Mouse (Mus musculus) lung, postnatal 0 days (tissue): ENCODE measurements at regions not wholly inside any gene's neighbourhood (a gene's known extent, or its start where the extent isn't known, plus 50 kb on each side); places are given as distances from the start of the nearest gene placed in this dataset.
A peak's percentile ranks its signal among the peaks of the same experiment; 100 is the strongest.
"Not testable (repeated sequence)": the region's sequence is repeated elsewhere in the genome, so short reads cannot be mapped to it uniquely, and the experiment has no call there.

ENCODE experiments used
- ATAC-seq: fragments of 200-750 bp; cut with Nextera tagmentation; 2 replicates; pipeline ENCODE4 v1.8.0; 2017; ENCODE audit warnings: moderate library complexity
- DNase-seq: peaks from one replicate; pipeline ENCODE4 v3.0.0-alpha.2; 2016; ENCODE audit warnings: low spot score
- H3K27ac ChIP-seq: fragments of 300-500 bp; sonication (generic); 2 replicates; pipeline ENCODE4 v1.5.1; 2014; ENCODE audit warnings: antibody characterized with exemption, mild to moderate bottlenecking, low read length, mixed read lengths
- H3K27me3 ChIP-seq: fragments of 300-500 bp; sonication (generic); replicated peaks from 2 replicates; pipeline ENCODE4 v1.6.1; 2014; ENCODE audit warnings: low read length, mixed read lengths; ENCODE audit not compliant: insufficient read depth
- H3K36me3 ChIP-seq: fragments of 300-500 bp; sonication (generic); 2 replicates; pipeline ENCODE4 v1.6.1; 2014; ENCODE audit warnings: low read length, mixed read lengths; ENCODE audit not compliant: insufficient read depth
- H3K4me1 ChIP-seq: fragments of 300-500 bp; sonication (generic); 2 replicates; pipeline ENCODE4 v1.6.1; 2014; ENCODE audit warnings: antibody characterized with exemption, low read depth, low read length, mixed read lengths; ENCODE audit not compliant: insufficient read depth
- H3K4me2 ChIP-seq: fragments of 300-500 bp; sonication (generic); replicated peaks from 2 replicates; pipeline ENCODE4 v1.6.1; 2014; ENCODE audit warnings: low read depth, mild to moderate bottlenecking, low read length, moderate library complexity, mixed read lengths
- H3K4me3 ChIP-seq: fragments of 300-500 bp; sonication (generic); 2 replicates; pipeline ENCODE4 v1.5.1; 2014; ENCODE audit warnings: low read depth, low read length
- H3K9ac ChIP-seq: fragments of 300-500 bp; sonication (generic); replicated peaks from 2 replicates; pipeline ENCODE4 v1.6.1; 2014; ENCODE audit warnings: low read depth, mild to moderate bottlenecking
- H3K9me3 ChIP-seq: fragments of 300-500 bp; sonication (generic); 2 replicates; pipeline ENCODE4 v1.6.1; 2016; ENCODE audit warnings: low read length, mixed read lengths
- CTCF ChIP-seq: IDR thresholded peaks from 2 replicates; pipeline ENCODE4 v1.5.1; 2016; ENCODE audit warnings: antibody characterized with exemption, mild to moderate bottlenecking
- EP300 ChIP-seq: IDR thresholded peaks from 2 replicates; pipeline ENCODE4 v1.6.1; 2016; ENCODE audit warnings: antibody characterized with exemption, mild to moderate bottlenecking, control low read depth
- WGBS: fragments of 180-500 bp; shearing (Covaris S2); extraction: QIAGEN DNeasy Blood & Tissue Kit; methylation state at CpG from one replicate; pipeline ENCODE4 v1.1.7; 2014; 5-methylcytosine and 5-hydroxymethylcytosine counted together

DNA sequence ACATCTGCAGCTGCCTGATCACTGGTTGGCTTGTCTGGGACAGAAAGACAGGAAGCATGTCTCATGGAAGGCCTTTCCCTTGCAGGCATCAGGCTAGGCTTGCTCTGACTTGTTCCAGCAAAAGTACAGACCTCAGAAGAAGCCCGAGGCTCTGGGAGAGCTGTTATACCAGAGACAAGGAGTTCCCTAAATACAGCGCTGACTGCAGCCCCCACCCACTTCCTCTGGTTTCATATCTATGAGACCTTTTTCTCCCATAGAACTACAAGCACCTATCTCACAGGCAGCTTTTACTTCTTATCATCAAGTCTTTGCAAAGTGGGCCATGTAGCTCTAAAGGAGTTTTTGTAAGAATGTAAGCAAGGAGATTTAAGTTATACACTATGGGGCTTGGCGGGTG lies 312.2 kb upstream of the Vmn1r3 start:
- not testable (repeated sequence) for H3K9me3 ChIP-seq, H3K4me1 ChIP-seq, H3K36me3 ChIP-seq, H3K4me2 ChIP-seq, H3K9ac ChIP-seq, DNase-seq, H3K27me3 ChIP-seq, H3K4me3 ChIP-seq, H3K27ac ChIP-seq, ATAC-seq
- no CpG with 5 or more reads among the region's 3 CpGs for WGBS

DNA sequence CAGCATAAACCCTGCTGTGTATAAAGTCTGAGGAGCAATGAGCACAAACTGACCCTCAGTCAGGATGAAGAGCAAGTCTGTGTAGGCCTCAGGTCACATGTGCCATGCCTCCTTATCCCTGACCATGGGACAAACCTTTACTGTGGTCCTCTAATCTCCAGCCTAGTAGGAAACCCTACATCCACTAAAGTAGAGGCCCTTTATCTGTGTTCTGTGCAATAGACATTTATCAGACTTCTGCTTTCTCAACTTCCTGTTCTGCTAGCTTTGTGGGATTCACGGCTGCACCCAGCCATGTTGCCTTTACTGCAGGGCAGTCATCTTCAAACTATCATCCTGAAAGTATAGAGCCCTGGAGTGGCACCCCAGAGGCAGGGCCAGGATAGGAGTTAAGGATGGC lies 310.8 kb upstream of the Vmn1r3 start:
- H3K9me3 ChIP-seq, H3K36me3 ChIP-seq, H3K4me2 ChIP-seq, H3K4me3 ChIP-seq, ATAC-seq, H3K27me3 ChIP-seq, H3K9ac ChIP-seq, H3K27ac ChIP-seq, DNase-seq, H3K4me1 ChIP-seq: not testable (repeated sequence)
- 72% methylated on average over 1 of the region's 1 CpGs for WGBS

DNA sequence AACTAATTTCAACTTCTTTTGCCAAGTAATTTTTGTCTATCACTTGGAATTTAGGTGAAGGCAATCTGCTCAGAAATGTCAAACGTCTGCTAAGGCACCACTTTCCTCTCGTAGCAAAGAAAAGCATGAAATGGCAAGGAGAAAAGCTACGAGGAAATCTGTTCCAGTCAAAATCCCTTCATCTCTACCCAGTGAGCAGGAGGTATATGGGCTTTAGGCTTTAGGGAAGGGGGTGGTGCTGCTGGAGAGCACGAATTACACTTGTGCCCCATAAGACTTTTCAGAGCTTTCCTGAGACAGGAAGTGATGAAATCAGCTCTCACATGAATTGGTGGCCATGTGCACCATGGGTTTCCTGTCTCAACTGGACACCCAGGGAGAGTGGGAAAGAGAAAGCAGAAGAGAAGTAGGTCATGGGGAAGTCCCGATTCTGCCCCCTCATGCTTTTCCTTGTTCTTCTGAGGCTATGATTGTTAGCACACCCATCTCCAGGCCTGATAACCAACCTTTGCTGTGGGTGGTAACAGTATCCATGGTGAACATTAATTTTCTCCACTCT lies 309.0 kb upstream of the Vmn1r3 start:
- not testable (repeated sequence) for H3K4me2 ChIP-seq, H3K9ac ChIP-seq, H3K27me3 ChIP-seq, H3K27ac ChIP-seq, H3K4me1 ChIP-seq, H3K9me3 ChIP-seq, H3K36me3 ChIP-seq, H3K4me3 ChIP-seq, DNase-seq
- ATAC-seq: 0 out of 2 replicates have a peak, but pooled peaks have one; percentile 25
- no CpG with 5 or more reads among the region's 5 CpGs for WGBS

DNA sequence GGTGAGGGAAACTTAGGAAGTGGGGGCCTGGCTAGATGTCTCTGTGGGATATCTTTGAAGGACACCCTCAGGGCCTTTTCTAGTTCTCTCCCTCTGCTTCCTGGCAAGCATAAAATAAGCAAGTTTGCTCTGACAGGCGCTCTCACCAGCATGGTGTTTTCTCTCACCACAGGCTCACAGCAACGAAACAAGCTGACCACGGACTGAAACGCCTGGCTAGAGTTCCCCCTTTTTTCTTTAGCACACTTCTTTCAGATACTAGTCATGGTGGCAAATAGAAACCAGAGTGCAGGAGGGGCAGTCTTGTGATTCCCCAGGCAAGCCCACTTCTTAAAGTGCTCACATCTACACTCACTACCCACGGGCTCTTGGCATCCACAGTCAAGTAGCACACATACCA lies 305.7 kb upstream of the Vmn1r3 start:
- no CpG with 5 or more reads among the region's 5 CpGs for WGBS
- not testable (repeated sequence) for H3K4me1 ChIP-seq, H3K4me3 ChIP-seq, H3K9me3 ChIP-seq, DNase-seq, H3K27me3 ChIP-seq, H3K36me3 ChIP-seq, H3K9ac ChIP-seq, H3K27ac ChIP-seq, H3K4me2 ChIP-seq, ATAC-seq

DNA sequence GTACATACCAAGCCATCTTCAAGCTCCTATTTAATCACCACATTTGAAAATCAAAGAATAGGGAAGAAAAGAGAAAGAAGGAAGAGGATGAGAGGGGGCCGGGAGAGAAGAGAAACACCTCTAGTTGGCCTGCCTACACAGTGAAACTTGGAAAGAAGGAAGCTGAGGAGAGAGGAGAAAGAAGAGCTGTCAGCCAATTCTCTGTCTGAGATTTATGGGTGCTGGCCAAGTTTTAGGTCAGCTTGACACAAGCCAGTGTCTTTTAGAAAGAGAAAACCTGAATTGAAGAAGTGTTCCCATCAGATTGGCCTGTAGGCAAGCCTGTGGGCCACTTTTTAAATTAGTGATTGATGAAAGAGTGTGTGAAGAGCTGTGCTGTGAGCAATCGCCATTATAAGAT lies 296.9 kb upstream of the Vmn1r3 start:
- TF ChIP-seq CTCF (no peak), EP300 (no peak)
- ATAC-seq (no peak), DNase-seq (no peak)
- no peak overlapping the region for H3K4me3 ChIP-seq
- no peaks in the 10 kb centered on the region for H3K27me3 ChIP-seq
- no peak overlapping the region for H3K9ac ChIP-seq
- no peak overlapping the region for H3K4me2 ChIP-seq
- no peak overlapping the region for H3K27ac ChIP-seq
- H3K9me3 ChIP-seq: no peaks in the 10 kb centered on the region
- WGBS: 90% methylated on average over 2 of the region's 2 CpGs
- H3K4me1 ChIP-seq: no peaks in the 10 kb centered on the region
- H3K36me3 ChIP-seq: no peaks in the 10 kb centered on the region

DNA sequence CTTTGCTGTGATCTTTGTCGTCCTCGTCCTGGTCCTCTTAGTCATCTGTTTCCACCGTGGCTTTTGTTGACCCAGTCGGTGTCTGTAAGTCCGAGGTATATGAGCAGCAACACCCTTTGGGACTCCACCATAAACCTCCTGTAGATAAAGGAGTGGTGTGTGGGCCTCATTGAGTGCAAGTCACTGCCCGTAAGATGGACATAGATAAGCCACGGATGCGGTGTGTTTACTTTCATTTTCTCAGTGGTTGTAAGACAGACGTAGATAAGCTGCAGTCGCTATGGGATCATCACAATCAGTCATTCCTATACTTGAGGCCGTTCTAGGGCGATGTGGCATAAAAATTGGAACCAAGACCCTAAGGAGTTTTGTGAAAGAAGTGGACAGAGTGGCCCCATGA lies 271.6 kb upstream of the Vmn1r3 start:
- H3K4me2 ChIP-seq: no peak overlapping the region
- TF ChIP-seq CTCF (no peak), EP300 (no peak)
- no peak overlapping the region for H3K27ac ChIP-seq
- WGBS: 89% methylated on average over 12 of the region's 12 CpGs
- H3K9ac ChIP-seq: no peak overlapping the region
- H3K36me3 ChIP-seq: no peaks in the 10 kb centered on the region
- no peak for DNase-seq
- H3K27me3 ChIP-seq: no peaks in the 10 kb centered on the region
- H3K9me3 ChIP-seq: no peaks in the 10 kb centered on the region
- no peaks in the 10 kb centered on the region for H3K4me1 ChIP-seq
- no peak overlapping the region for H3K4me3 ChIP-seq
- no peak for ATAC-seq

DNA sequence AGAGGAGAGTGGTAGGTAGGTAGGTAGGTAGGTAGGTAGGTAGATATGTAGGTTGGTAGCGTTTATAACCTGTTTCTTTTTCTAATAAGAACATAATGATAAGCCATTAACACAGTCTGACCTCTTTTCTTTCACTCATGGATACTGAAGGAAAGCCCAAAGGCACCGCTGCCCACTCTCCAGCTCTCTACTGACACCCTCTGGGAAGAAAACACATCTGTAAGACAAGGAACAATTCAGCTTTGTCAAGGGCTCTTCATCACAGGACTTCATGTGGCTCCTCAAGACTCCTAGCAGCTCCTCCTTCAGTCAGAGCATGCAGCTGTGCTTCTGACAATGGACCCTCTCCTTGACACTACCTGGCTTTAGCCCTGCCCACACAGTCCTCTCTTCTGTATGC lies 252.2 kb upstream of the Vmn1r3 start:
- not testable (repeated sequence) for H3K27ac ChIP-seq, ATAC-seq

More for the DNA sequence above, 252.2 kb upstream of the Vmn1r3 start:
- H3K36me3 ChIP-seq, H3K9me3 ChIP-seq, DNase-seq, H3K27me3 ChIP-seq, H3K4me1 ChIP-seq, H3K9ac ChIP-seq, H3K4me2 ChIP-seq, H3K4me3 ChIP-seq: not testable (repeated sequence)
- 73% methylated on average over 2 of the region's 2 CpGs for WGBS
